Mouse (Mus musculus) heart, adult 2 months (tissue): Measurements from ENCODE around the gene Lmbrd2. TPM values are rescaled to one million over a fixed set of nuclear protein-coding genes. Genes with fewer than 3 reads are reported as not detected.

ENCODE experiments used
- DNase-seq, 2 experiments: peaks; one replicate each; pipeline ENCODE4 v3.0.0; 2021
- H3K27ac ChIP-seq: fragments of 200-600 bp; 2 replicates; pipeline ENCODE4 v1.8.1; 2022
- H3K27me3 ChIP-seq: fragments of 200-500 bp; 2 replicates; pipeline ENCODE4 v1.6.1; 2012; ENCODE audit warnings: mild to moderate bottlenecking, low read length, inconsistent platforms, mixed read lengths; ENCODE audit not compliant: control insufficient read depth, insufficient read depth
- H3K36me3 ChIP-seq: fragments of 200-500 bp; 2 replicates; pipeline ENCODE4 v1.6.1; 2012; ENCODE audit warnings: low read length, inconsistent platforms; ENCODE audit not compliant: control insufficient read depth, insufficient read depth
- H3K4me1 ChIP-seq: fragments of 200-500 bp; 2 replicates; pipeline ENCODE4 v1.6.1; 2011; ENCODE audit warnings: low read length; ENCODE audit not compliant: control insufficient read depth, insufficient read depth
- H3K4me3 ChIP-seq: fragments of 200-600 bp; 2 replicates; pipeline ENCODE4 v1.8.1; 2022
- H3K79me2 ChIP-seq: fragments of 200-500 bp; replicated peaks from 2 replicates; pipeline ENCODE4 v1.6.1; 2012; ENCODE audit warnings: mild to moderate bottlenecking, inconsistent platforms, low read length, moderate library complexity, mixed read lengths; ENCODE audit not compliant: control insufficient read depth, insufficient read depth
- H3K9ac ChIP-seq: fragments of 200-500 bp; 2 replicates; pipeline ENCODE4 v1.6.1; 2012; ENCODE audit warnings: low read depth, mild to moderate bottlenecking, control low read depth, inconsistent platforms, low read length, mixed read lengths
- CTCF ChIP-seq: fragments of 200-600 bp; IDR thresholded peaks from 2 replicates; pipeline ENCODE4 v1.8.1; 2022; ENCODE audit warnings: antibody characterized with exemption, mild to moderate bottlenecking, moderate library complexity
- EP300 ChIP-seq: fragments of 200-500 bp; IDR thresholded peaks from 2 replicates; pipeline ENCODE4 v1.6.1; 2011; ENCODE audit warnings: low read depth, low read length, control low read depth; ENCODE audit not compliant: insufficient read depth
- POLR2A ChIP-seq: fragments of 200-500 bp; IDR thresholded peaks from 2 replicates; pipeline ENCODE4 v1.6.1; 2011; ENCODE audit warnings: mild to moderate bottlenecking, low read depth, low read length, control low read depth; ENCODE audit not compliant: insufficient read depth
- intact Hi-C: fragments of 180-260 bp; cut with DNase I; formaldehyde crosslinking; loops from one replicate; pipeline ENCODE4 v1.15.1; 2025
- polyA plus RNA-seq: library from polyadenylated mRNA; depleted of rRNA; stranded (reverse); fragments of >200 nt; gene quantifications from 2 replicates; pipeline ENCODE4 v1.2.3, GENCODE M21; 2012; rRNA removed
- total RNA-seq, 2 experiments: library from RNA; stranded (reverse); gene quantifications; 2 replicates each; pipeline ENCODE4 v1.2.3; 2021

Gene Lmbrd2
- total and polyA plus RNA-seq, 3 experiments = 5.5 to 14.0 (median 12.4) TPM

DNA sequence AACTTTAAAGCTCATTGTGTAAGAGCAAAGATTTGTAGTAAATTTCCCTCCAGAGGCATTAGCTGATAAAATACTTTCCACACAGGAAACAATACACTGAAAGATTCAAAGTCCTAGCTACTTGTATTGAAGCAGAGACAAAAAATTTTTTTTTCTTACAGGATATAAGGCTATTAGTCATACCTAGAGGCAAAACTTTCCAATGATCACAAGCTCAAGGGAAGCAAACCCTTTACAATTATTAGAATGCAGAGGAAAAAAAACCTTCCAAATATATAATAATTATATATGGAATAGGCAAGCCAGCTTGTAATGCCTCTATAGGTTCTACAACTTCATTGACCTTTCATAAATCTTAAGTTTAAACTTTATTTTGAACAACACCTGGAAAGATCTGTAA is 106.0 kb downstream of the Lmbrd2 start:
- TF ChIP-seq CTCF (no peak), EP300 (no peak), POLR2A (no peak)
- H3K27ac ChIP-seq = no peak overlapping the region
- no peak overlapping the region for H3K4me3 ChIP-seq
- H3K9ac ChIP-seq = no peak overlapping the region
- no peaks in the 10 kb centered on the region for H3K36me3 ChIP-seq
- no peaks in the 10 kb centered on the region for H3K4me1 ChIP-seq
- H3K27me3 ChIP-seq = no peaks in the 10 kb centered on the region
- DNase-seq = no peak
- no peaks in the 10 kb centered on the region for H3K79me2 ChIP-seq
- intact Hi-C loops = no loop called here

Other genes with a start within 250 kb of the Lmbrd2 start
- not detected for gene Ranbp3l, start 172.6 kb upstream of the Lmbrd2 start, total RNA-seq
- 0.04 TPM in 1 of 2 replicates, not detected in the other for gene Ranbp3l, start 172.6 kb upstream of the Lmbrd2 start, polyA plus RNA-seq
- gene Nadk2, start 69.3 kb upstream of the Lmbrd2 start, total RNA-seq = 10 to 100 TPM; 61.4 to 74.8 TPM
- 20.9 and 47.6 TPM in 2 replicates for gene Nadk2, start 69.3 kb upstream of the Lmbrd2 start, polyA plus RNA-seq
- under 1 TPM; 0.50 to 0.73 TPM for gene Skp2, start 14.9 kb downstream of the Lmbrd2 start, total RNA-seq
- 0.57 and 0.70 TPM in 2 replicates for gene Skp2, start 14.9 kb downstream of the Lmbrd2 start, polyA plus RNA-seq
- not detected for gene Ugt3a1, start 136.3 kb downstream of the Lmbrd2 start, total RNA-seq
- not detected in 2 replicates for gene Ugt3a1, start 136.3 kb downstream of the Lmbrd2 start, polyA plus RNA-seq
- gene Ugt3a2, start 195.0 kb downstream of the Lmbrd2 start, total RNA-seq = not detected
- 0.06 and 0.23 TPM in 2 replicates for gene Ugt3a2, start 195.0 kb downstream of the Lmbrd2 start, polyA plus RNA-seq